Mouse (Mus musculus) ovary, postnatal 10 days (tissue): Measurements from ENCODE around the gene Olfr1441.

Experiments used
- DNase-seq: peaks from one replicate; pipeline ENCODE4 v3.0.0; 2022; ENCODE audit warnings: low spot score

The Olfr1441 gene

DNA sequence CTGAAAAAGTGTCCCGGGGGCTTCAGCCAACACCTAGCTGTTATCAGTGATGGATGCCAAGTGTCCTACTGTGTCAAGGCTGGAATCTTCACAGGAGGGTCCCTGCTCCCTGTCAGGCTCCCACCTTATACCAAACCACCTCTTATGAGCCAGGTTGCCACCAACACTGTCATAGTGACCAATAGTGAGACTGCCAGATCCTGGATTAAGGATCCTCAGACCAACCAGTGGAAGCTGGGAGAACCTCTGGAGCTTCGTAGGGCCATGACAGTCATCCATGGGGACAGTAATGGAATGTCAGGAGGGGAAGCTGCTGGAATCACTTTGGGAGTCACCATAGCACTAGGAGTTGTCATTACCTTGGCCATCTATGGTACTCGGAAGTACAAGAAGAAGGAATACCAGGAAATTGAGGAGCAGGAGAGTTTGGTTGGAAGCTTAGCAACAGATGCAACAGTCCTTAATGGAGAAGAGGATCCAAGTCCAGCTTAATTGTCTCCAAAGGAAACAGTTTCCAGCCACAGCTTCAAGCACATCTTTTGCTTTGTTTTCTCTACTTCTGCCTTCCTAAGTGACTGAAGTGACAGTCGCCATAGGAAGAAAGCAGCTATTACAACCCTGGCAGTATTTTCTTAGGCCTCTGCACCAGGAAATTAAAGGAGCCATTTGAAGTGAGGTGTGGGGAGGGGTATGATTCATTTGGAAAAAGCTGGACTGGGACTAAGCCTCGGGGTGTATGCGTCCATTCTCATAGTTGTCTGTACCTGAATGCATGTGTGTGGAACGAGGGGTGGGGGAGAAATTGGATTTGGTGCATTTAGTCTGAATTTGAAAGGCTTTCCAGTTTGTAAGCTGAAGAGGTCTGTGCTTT, 45.9 kb downstream of the Olfr1441 start:
- DNase-seq, result no peak

DNA sequence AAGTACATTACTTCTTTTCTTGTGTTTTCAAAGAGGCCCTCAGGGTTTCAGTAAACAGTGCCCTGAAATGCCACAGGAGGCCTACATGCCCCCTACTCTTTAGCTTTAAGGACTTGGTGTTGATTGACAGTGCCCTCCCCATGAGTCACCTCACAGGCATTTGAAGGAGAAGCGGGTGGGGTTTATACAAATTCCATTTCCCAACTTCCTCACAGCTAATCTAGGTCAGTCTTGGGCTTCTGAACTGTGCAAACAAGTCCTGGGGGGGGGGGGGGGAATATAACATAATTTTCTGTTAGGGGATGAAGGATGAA, 46.4 kb downstream of the Olfr1441 start:
- no peak for DNase-seq

DNA sequence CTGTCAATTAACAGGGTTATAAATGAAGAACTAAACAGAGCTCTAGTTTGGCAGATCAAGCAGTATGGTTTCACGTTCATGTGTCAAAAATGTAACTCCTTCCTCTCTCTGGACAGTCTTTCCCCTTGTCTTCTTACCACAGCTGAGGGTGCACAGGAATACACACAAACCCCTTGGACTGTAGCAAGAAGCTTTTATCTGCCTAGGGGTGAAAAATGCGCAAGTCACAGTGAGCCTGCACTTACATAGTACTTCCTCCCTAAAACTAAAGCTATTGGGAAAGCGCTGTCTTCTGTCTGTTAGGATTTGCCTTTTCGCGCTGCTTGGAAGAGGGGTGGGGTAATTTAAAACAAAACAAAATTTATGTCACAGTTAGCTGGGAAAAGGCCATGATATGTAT, 46.9 kb downstream of the Olfr1441 start:
- no peak for DNase-seq

DNA sequence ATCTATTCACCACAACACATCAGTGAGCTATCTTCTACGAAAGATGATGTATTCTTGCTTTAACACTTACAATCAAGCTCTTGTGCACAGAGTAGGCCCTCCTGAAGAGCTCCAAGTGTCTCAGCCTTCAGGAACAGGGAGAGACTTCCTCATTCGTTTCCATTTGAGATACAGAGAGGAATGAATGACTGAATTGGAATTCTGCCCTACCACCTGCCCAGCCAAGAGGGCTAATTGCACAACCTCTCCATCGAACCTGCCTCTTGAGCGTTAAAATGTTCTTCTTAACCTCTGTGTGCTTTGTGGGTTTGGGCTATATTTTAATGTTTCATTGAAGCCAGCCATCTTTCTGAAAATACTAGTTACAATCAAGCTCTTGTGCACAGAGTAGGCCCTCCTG, 47.4 kb downstream of the Olfr1441 start:
- DNase-seq, result no peak

DNA sequence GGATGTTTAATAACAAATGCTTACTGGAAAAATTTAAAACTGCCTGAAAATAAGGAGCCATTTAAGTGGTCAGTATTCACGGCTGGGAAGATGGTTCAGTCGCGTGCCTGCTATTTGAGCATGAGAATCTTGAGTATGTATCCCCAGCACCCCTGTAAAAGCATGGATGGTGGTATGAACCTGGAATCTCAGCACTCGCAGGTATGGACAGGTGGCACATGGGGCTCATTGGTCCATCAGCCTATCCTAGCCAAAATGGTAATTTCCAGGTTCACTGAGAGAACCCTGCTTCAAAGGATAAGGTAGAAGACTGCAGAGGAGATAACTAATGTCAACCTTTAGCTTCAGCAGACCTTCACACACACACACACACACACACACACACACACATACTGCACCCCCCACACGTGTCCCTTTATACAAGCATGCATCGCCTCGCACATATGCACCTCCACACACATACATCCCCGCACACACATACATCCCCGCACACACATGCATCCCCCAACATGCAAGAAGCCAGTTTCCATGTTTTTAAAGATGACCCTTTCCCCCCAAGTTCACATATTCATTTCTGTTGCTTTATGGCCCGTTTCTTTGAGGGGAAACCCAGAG, 48.4 kb downstream of the Olfr1441 start:
- DNase-seq, result no peak

DNA sequence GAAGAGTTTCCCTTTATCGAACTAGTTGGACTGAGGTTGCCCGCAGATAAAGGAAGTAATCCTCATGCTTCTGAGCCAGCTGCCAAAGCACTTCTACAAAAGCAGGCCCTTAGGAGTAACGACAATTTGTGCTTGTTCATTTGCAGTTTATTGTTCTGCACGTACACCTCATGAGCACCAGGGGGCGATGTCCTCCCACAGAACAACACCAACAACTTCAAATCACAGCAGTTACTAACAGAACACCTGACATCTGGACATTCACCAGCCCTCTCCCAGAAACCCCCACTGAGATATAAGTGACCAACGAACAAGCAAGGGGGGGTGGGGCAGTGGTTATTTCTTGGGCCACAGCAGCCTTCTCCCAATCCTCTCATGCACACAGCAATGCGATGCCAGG, 49.0 kb downstream of the Olfr1441 start:
- no peak for DNase-seq

DNA sequence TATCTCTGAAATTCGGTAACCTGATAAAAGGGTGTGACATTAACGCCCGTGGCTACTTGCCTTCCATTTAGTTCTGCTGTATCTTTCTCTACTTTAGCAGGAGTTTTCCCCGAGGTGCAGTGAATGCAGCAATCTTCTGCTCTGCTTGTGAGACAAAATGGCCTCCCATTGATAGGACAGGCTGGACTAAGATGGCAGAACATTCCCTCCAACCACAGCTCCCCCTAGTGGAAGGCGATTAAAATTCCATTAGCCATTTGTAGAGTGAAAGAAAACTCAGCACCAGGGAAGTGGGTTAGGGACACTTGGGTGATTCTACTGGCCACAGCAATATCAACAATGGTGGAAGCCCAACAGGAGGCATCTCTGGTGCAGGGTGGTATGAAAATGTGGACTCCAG, 50.2 kb downstream of the Olfr1441 start:
- no peak for DNase-seq

DNA sequence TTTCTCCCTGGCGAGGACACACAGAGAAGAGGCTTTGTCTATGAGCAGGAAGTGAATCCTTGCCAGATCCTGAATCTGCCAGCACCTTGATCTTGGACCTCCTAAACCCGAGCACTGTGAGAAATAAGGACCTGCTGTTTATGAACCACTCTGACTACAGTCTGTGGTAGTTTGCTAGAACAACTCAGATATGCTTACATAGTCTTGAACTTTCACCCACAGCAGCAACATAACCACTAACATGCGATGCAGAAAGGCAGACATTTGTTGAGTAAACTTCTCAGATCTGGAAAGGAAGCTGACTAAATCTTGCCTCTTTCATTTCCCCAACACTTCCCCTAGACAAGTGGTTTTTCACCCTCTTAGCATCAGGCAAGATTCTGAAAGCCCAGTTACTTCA, 54.6 kb downstream of the Olfr1441 start:
- no peak for DNase-seq

DNA sequence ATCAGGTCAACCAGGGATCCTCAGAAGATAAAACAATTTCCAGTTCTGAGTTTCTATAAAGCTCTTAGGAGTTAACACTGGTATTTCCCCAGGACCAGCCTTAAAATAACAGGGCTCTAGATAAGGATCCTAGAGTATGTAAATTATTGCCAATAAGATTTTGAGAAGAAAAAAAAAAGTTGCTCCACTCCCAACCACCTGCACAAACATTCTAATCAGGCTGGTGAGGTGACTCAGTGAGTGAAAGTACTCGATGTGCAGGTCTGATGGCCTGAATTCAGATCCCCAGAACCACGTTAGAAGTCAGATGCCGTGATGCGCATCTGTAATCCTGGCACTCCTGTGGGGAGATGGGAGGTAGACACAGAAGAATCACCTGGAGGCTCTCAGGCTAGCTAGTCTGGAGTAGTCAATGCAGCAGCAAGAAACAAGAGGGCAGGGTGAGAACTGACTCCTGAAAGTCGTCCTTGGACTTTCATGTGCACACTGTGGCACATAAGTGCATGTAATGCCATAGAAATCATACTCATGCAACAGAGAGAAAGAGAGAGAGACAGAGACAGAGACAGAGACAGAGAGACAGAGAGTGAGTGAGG, 55.2 kb downstream of the Olfr1441 start:
- DNase-seq, result no peak
